Mouse (Mus musculus): ENCODE data around the gene Impdh2. TPM values are rescaled to one million over a fixed set of nuclear protein-coding genes. Genes with fewer than 3 reads are reported as not detected.

Gene Impdh2
- total RNA-seq, 2 experiments from 2014 or later: 53.5 to 54.1 TPM

DNA sequence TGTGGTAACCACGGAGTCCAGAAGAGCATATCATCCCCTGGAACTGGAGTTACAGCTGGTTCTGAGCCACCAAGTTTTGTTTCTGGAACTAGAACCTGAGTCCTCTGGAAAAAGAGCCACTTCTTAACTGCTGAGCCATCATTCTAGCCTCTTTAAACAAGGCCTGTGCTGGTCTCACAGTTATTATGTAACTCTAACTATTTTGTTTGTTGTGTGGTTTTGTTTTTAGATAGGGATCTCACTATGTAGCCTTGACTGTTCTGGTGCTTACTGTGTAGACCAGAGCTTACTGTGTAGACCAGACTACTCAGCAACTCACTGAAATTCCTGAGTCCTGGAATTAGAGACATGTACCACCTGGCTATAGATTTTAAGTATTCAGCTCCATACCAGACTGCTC is 13.2 kb upstream of the Impdh2 start:
- intact Hi-C loops (cut with DNase I): loop anchor here (10.0 kb wide), 1 partner anchor 182 kb away; no protein-coding TSS in a partner anchor
- no peak for TF ChIP-seq CTCF (IDR thresholded peaks at IDR 0.05)
- DNase-seq (ENCODE audit: extremely low spot score in 1 of 2, low spot score in 2 of 2): no peak
- Histone ChIP-seq H3K27ac (no peak overlapping the region), H3K4me3 (no peak overlapping the region)

DNA sequence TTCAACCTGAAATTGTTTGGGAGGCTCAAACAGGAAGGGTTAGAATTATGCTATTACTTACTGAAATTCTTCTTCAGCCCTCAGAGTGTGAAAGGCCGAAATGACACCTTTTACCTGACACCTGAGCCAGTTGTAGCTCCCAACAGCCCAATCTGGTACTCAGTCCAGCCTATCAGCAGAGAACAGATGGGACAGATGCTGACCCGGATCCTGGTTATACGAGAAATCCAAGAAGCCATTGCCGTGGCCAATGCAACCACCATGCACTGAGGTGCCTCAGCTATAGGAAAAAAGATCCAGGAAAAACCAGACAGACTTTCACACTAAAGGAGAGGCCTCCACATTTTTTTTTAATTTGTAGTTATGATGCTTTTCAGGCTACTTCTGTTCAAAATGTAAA is 917 bp upstream of the Impdh2 start:
- intact Hi-C loops (cut with DNase I): no loop called here
- TF ChIP-seq CTCF (IDR thresholded peaks at IDR 0.05): no peak
- no peak overlapping the region for H3K27ac ChIP-seq
- H3K4me3 ChIP-seq: no peak overlapping the region
- DNase-seq (ENCODE audit: extremely low spot score in 1 of 2, low spot score in 2 of 2): no peak

GRCm38 (mm10) chr9:108563671-108564070 is 3.6 kb downstream of the Impdh2 start:
- no peak for DNase-seq (ENCODE audit: extremely low spot score in 1 of 2, low spot score in 2 of 2)
- H3K27ac ChIP-seq: no peak overlapping the region
- TF ChIP-seq CTCF (IDR thresholded peaks at IDR 0.05): no peak
- intact Hi-C loops (cut with DNase I): no loop called here
- H3K4me3 ChIP-seq: no peak overlapping the region

DNA sequence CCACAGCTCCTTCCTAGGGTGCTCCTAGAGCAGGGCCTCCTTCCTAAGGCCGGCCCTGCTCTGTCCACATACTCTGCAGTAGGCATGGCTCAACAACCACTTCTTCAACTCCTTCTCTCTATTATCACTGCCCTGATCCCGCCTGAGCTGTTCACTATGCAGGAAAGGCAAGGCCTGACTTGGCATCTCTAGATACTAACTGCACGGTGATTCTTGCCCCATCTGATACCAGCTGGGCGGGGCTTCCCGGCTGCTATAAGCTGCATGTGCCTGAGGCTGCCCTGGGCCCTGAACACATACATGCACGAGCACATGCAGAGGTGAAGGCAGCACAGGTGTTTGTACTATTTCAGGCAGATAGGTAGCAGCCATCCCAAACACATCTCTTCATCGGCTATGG is 4.0 kb downstream of the Impdh2 start:
- H3K27ac ChIP-seq: no peak overlapping the region
- intact Hi-C loops (cut with DNase I): no loop called here
- no peak for TF ChIP-seq CTCF (IDR thresholded peaks at IDR 0.05)
- no peak overlapping the region for H3K4me3 ChIP-seq
- DNase-seq (ENCODE audit: extremely low spot score in 1 of 2, low spot score in 2 of 2): no peak

DNA sequence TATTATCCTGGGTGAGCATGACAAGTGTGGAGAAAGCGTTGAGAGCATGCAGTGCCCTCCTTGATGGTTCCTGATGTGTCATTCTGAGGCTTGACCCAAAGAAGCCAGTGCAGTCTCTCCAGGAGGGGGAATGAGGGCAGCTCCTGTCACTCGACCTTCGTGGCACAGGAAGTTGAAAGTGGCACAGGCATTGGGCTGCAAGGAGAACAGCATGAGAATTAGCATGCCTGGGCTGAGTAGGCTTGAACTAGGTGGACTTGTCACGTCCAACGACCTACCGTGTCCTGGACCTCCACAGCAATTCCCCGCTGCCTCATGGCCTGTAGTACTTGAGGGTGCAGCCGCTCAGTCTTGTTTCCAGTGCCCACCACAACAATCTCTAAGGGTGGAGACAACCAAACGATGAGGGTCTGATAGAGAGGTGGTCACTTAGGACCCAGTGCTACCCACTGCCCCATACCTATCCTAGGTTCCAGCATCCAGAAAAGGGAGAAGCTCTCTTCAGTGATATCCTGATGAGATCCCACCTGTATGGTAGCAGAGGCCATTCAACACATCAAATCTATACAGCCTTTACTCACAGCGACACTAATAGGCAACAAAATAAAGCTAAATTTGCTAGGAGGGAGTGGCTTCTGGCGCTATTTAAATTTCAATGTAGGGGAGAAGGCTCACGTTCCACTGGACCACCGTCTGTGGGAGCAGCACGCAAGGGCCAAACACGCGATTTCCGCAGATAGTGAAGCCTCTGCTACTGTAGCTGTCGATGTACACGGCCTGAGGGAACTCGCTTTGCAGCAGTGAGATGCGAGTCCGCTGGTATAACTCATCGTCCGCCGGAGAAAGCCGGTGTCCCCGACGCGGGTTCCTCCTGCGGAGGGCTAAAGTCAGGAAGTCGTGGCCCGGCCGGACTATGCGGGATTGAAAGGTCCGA is 6.1 kb downstream of the Impdh2 start:
- TF ChIP-seq CTCF (IDR thresholded peaks at IDR 0.05): no peak
- H3K27ac ChIP-seq: peak overlapping the region; percentile 98
- peak overlapping the region; percentile 80 for H3K4me3 ChIP-seq
- peak in 1 of 2 experiments; percentile 13 for DNase-seq (ENCODE audit: extremely low spot score in 1 of 2, low spot score in 2 of 2)
- intact Hi-C loops (cut with DNase I): loop anchor here (5.0 kb wide), 1 partner anchor 81 kb away; the partner anchor contains the start of gene Arih2

DNA sequence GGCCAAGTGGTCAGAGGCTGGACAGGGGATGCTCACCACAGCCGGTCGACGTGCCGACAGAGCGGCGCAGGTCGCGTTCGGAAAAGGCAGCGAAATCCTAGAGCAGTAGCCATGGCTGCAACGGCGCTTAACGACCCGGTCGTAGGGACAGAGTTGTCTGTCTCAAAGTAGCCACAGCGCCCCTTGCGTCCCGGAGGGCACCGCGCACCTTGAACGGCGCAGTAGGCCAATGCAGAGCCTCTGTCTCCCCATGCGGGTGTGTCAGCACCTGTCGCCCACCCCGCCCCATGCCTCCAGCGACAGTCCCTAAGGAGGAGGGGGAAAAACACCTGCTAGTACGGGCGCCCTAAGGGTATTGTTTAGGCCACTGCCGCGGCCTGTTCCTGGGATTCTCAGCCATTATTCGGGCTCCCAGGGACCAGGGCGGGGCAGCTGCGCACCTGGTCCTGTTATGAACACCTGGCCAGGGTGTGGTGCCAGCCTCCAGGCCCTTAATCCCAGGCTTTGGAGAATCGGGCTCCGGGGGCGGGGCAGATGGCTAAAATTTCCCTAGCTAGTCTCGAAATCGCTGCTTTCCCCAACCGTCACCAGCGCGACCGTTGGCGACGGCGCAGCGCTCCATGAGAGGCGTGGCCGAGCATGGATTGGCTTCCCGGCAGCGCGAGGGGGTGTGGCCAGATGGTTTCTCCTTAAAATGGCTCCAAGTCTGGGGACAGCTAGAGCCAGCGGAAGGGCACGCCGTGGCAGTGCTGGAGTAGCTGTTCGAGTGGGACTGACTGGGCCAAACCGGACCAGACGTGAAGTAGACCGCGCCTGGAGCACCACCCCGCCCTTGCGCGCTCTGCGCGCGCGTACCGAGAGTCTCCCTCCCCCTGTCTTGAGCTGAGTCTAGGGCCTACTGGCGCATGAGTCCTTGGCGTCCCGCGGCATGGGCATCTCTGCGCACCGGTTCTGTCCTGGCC is 7.0 kb downstream of the Impdh2 start, which contains the start of gene Ndufaf3:
Gene Ndufaf3 (minus strand): TSS at position 620 of the 962 bp plus-strand sequence.
- H3K4me3 ChIP-seq: peak within 1 kb of the TSS; percentile 80
- intact Hi-C loops (cut with DNase I): loop anchor here (5.0 kb wide), 1 partner anchor 80 kb away; the partner anchor contains the start of gene Arih2
- peak within 1 kb of the TSS; percentile 98 for H3K27ac ChIP-seq
- peak; percentile 94 to 96 for DNase-seq (ENCODE audit: extremely low spot score in 1 of 2, low spot score in 2 of 2)
- TF ChIP-seq CTCF (IDR thresholded peaks at IDR 0.05): peak; percentile 98

GRCm38 (mm10) chr9:108567931-108568419 is 7.9 kb downstream of the Impdh2 start:
- Histone ChIP-seq H3K27ac (peak overlapping the region; percentile 98), H3K4me3 (peak overlapping the region; percentile 80)
- peak in 1 of 2 experiments; percentile 24 for DNase-seq (ENCODE audit: extremely low spot score in 1 of 2, low spot score in 2 of 2)
- intact Hi-C loops (cut with DNase I): loop anchor here (5.0 kb wide), 1 partner anchor 79 kb away; the partner anchor contains the start of gene Arih2
- no peak for TF ChIP-seq CTCF (IDR thresholded peaks at IDR 0.05)

GRCm38 (mm10) chr9:108568511-108568921 is 8.4 kb downstream of the Impdh2 start:
- H3K27ac ChIP-seq: no peak overlapping the region
- intact Hi-C loops (cut with DNase I): loop anchor here (5.0 kb wide), 1 partner anchor 79 kb away; the partner anchor contains the start of gene Arih2
- no peak overlapping the region for H3K4me3 ChIP-seq

DNA sequence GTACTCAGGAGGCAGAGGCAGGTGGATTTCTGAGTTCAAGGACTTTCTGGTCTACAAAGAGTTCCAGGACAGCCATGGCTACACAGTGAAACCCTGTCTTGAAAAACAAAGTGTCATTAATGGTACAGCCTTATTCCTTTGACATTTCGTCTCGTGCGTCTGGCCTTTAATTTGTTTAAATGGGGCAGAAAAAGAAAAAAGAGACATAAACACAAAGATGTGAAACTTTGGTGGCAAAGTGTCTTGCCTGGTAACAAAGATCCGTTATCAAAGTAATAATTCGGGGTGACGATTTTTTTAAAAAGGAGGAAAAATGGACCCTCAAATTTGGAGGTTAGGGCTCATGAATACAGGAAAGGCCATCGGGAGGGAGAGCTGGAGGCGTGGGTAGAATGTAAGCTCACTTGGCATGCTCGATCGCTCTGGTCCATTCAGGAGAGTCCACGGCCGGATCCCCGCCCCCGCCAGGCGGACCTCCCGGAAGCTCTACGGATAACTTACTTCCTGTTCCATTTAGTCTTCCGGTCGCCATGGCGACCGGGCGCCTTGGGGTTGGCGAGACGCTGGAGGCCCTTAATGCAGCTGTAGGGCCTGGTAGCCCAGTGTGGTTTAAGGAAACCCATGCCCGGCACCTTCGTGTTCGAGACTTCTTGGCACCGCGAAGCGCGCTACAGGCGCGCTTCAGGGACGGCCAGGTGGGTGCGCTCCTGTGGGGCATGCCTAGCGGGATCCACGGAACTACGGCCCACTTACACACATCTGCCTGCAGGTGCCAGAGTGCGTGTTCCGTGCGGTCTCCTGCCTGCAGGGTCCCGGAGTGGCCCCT is 9.5 kb downstream of the Impdh2 start, which contains the start of gene Dalrd3:
Gene Dalrd3 (plus strand): TSS at position 506 of the 826 bp plus-strand sequence.
- TF ChIP-seq CTCF (IDR thresholded peaks at IDR 0.05): no peak
- peak within 1 kb of the TSS; percentile 81 for H3K27ac ChIP-seq
- peak; percentile 79 to 89 for DNase-seq (ENCODE audit: extremely low spot score in 1 of 2, low spot score in 2 of 2)
- H3K4me3 ChIP-seq: peak within 1 kb of the TSS; percentile 72
- intact Hi-C loops (cut with DNase I): loop anchor here (5.0 kb wide), 1 partner anchor 78 kb away; the partner anchor contains the start of gene Arih2

More at GRCm38 (mm10) chr9:108568511-108568921, 8.4 kb downstream of the Impdh2 start:
- peak in 1 of 2 experiments; percentile 14 for DNase-seq (ENCODE audit: extremely low spot score in 1 of 2, low spot score in 2 of 2)
- TF ChIP-seq CTCF (IDR thresholded peaks at IDR 0.05): no peak

- DNase-seq (ENCODE audit: extremely low spot score in 1 of 2, low spot score in 2 of 2): peak; percentile 63 to 71
- Histone ChIP-seq H3K4me3 (peak overlapping the region; percentile 72), H3K27ac (peak overlapping the region; percentile 81)
- peak; percentile 70 for TF ChIP-seq CTCF (IDR thresholded peaks at IDR 0.05)
- intact Hi-C loops (cut with DNase I): no loop called here
Observed at GRCm38 (mm10) chr9:108570207-108570896, 10.3 kb downstream of the Impdh2 start.
